Mouse (Mus musculus): ENCODE data around the gene Dmbx1.

Dmbx1 gene

GRCm38 (mm10) chr4:115939295-115940102, at the start of gene Dmbx1:
Dmbx1 (minus strand) TSS chr4:115939926.
- DNase-seq (ENCODE audit: low spot score), result no peak

- no peak for DNase-seq (ENCODE audit: low spot score)
Observed at GRCm38 (mm10) chr4:115989382-115989781, 49.7 kb upstream of the Dmbx1 start.

GRCm38 (mm10) chr4:115987858-115988530, 48.3 kb upstream of the Dmbx1 start:
- no peak for DNase-seq (ENCODE audit: low spot score)

- DNase-seq (ENCODE audit: low spot score), result no peak
Observed at GRCm38 (mm10) chr4:115987436-115987835, 47.7 kb upstream of the Dmbx1 start.

GRCm38 (mm10) chr4:115984967-115985366, 45.2 kb upstream of the Dmbx1 start:
- peak; percentile 13 for DNase-seq (ENCODE audit: low spot score)

GRCm38 (mm10) chr4:115984111-115984510, 44.4 kb upstream of the Dmbx1 start:
- DNase-seq (ENCODE audit: low spot score), result peak; percentile 57

- peak; percentile 55 for DNase-seq (ENCODE audit: low spot score)
Observed at GRCm38 (mm10) chr4:115980676-115981075, 41.0 kb upstream of the Dmbx1 start.

GRCm38 (mm10) chr4:115979437-115979836, 39.7 kb upstream of the Dmbx1 start:
- DNase-seq (ENCODE audit: low spot score), result no peak

- no peak for DNase-seq (ENCODE audit: low spot score)
Observed at GRCm38 (mm10) chr4:115978911-115979310, 39.2 kb upstream of the Dmbx1 start.

GRCm38 (mm10) chr4:115972543-115972942, 32.8 kb upstream of the Dmbx1 start:
- no peak for DNase-seq (ENCODE audit: low spot score)

- DNase-seq (ENCODE audit: low spot score), result no peak
Observed at GRCm38 (mm10) chr4:115964446-115964845, 24.7 kb upstream of the Dmbx1 start.

GRCm38 (mm10) chr4:115963751-115964150, 24.0 kb upstream of the Dmbx1 start:
- no peak for DNase-seq (ENCODE audit: low spot score)

GRCm38 (mm10) chr4:115962671-115963412, 23.1 kb upstream of the Dmbx1 start:
- no peak for DNase-seq (ENCODE audit: low spot score)

GRCm38 (mm10) chr4:115961991-115962390, 22.3 kb upstream of the Dmbx1 start:
- no peak for DNase-seq (ENCODE audit: low spot score)

GRCm38 (mm10) chr4:115959546-115959945, 19.8 kb upstream of the Dmbx1 start:
- DNase-seq (ENCODE audit: low spot score), result no peak

- DNase-seq (ENCODE audit: low spot score), result no peak
Observed at GRCm38 (mm10) chr4:115955494-115955775, 15.7 kb upstream of the Dmbx1 start.

- no peak for DNase-seq (ENCODE audit: low spot score)
Observed at GRCm38 (mm10) chr4:115954656-115955493, 15.1 kb upstream of the Dmbx1 start.

GRCm38 (mm10) chr4:115953559-115953958, 13.8 kb upstream of the Dmbx1 start:
- no peak for DNase-seq (ENCODE audit: low spot score)

- peak; percentile 42 for DNase-seq (ENCODE audit: low spot score)
Observed at GRCm38 (mm10) chr4:115952758-115953157, 13.0 kb upstream of the Dmbx1 start.

GRCm38 (mm10) chr4:115943669-115944314, 4.1 kb upstream of the Dmbx1 start:
- DNase-seq (ENCODE audit: low spot score), result no peak

- DNase-seq (ENCODE audit: low spot score), result no peak
Observed at GRCm38 (mm10) chr4:115941242-115941820, 1.6 kb upstream of the Dmbx1 start.
